Comparison of ENCODE assay signal across 12 mouse cellular contexts in genomic region chr11:86369860-86370259, GRCm38 (mm10).
"Had no signal": no experiment of that assay in that cellular context is flagged by ENCODE, and none has a peak within 500 bp of the region (broad histone marks: within the 10 kb centered on the region; RNA-seq: fewer than 3 reads in every experiment).

No protein-coding gene starts in this region.

- H3K27ac ChIP-seq: intestine, embryonic 15.5 days; limb, embryonic 13.5 days; liver, embryonic 14.5 days; midbrain, embryonic 13.5 days; neural tube, embryonic 13.5 days; stomach, postnatal 0 days had no signal

- H3K27me3 ChIP-seq: intestine, embryonic 15.5 days; limb, embryonic 13.5 days; midbrain, embryonic 13.5 days; neural tube, embryonic 13.5 days had no signal

- H3K4me1 ChIP-seq: intestine, embryonic 15.5 days; limb, embryonic 13.5 days; midbrain, embryonic 13.5 days; neural tube, embryonic 13.5 days had no signal

- DNase-seq: kidney, adult 8-10 months; kidney, postnatal 25 days; layer of hippocampus, adult 9-11 months; layer of hippocampus, postnatal 36 days; lung, adult 18-20 months; right cerebral cortex, postnatal 14 days had no signal

- H3K36me3 ChIP-seq: intestine, embryonic 15.5 days; limb, embryonic 13.5 days; midbrain, embryonic 13.5 days; neural tube, embryonic 13.5 days had no signal

- H3K9me3 ChIP-seq: intestine, embryonic 15.5 days; limb, embryonic 13.5 days; midbrain, embryonic 13.5 days; neural tube, embryonic 13.5 days had no signal

- H3K4me3 ChIP-seq: intestine, embryonic 15.5 days; limb, embryonic 13.5 days; midbrain, embryonic 13.5 days; neural tube, embryonic 13.5 days had no signal
